Mouse (Mus musculus) kidney, postnatal 4 days (tissue): Measurements from ENCODE around the gene Ess2.

Source experiments
- DNase-seq, 2 experiments: peaks; one replicate each; pipeline ENCODE4 v3.0.0; 2021; ENCODE audit warnings: mixed read lengths in 2 of 2

Gene Ess2

GRCm38 (mm10) chr16:17921325-17922162 is 10.4 kb upstream of the Ess2 start:
- DNase-seq: peak; percentile 98 to 99

GRCm38 (mm10) chr16:17920586-17920985 is 9.4 kb upstream of the Ess2 start:
- DNase-seq: peak in 1 of 2 experiments; percentile 21

- peak; percentile 34 to 49 for DNase-seq
Measured at GRCm38 (mm10) chr16:17914307-17915249, 3.4 kb upstream of the Ess2 start, which contains the start of gene Gsc2. TSS of gene Gsc2 (minus strand) at chr16:17915059.

- no peak for DNase-seq
Measured at GRCm38 (mm10) chr16:17898462-17898861, 12.7 kb downstream of the Ess2 start, which contains the start of the genes Dgcr2 and Tssk2. TSS of gene Dgcr2 (minus strand) at chr16:17898562. TSS of gene Tssk2 (plus strand) at chr16:17898637.

- DNase-seq: no peak
Measured at GRCm38 (mm10) chr16:17896091-17896490, 15.1 kb downstream of the Ess2 start.

- DNase-seq: no peak
Measured at GRCm38 (mm10) chr16:17893923-17894322, 17.2 kb downstream of the Ess2 start, which contains the start of gene Tssk1. TSS of gene Tssk1 (plus strand) at chr16:17894223.

- DNase-seq: peak; percentile 24 to 41
Measured at GRCm38 (mm10) chr16:17892606-17893005, 18.5 kb downstream of the Ess2 start.

GRCm38 (mm10) chr16:17891567-17891959 is 19.6 kb downstream of the Ess2 start, which contains the start of gene Gm20518:
TSS of gene Gm20518 (minus strand) at chr16:17891671.
- peak; percentile 100 for DNase-seq

GRCm38 (mm10) chr16:17890917-17891566 is 20.1 kb downstream of the Ess2 start:
- DNase-seq: peak; percentile 83 to 90

- no peak for DNase-seq
Measured at GRCm38 (mm10) chr16:17890342-17890727, 20.8 kb downstream of the Ess2 start.

- DNase-seq: no peak
Measured at GRCm38 (mm10) chr16:17889689-17890341, 21.3 kb downstream of the Ess2 start.

- DNase-seq: no peak
Measured at GRCm38 (mm10) chr16:17884116-17884515, 27.0 kb downstream of the Ess2 start.

GRCm38 (mm10) chr16:17882196-17882595 is 29.0 kb downstream of the Ess2 start:
- DNase-seq: no peak

GRCm38 (mm10) chr16:17879571-17879970 is 31.6 kb downstream of the Ess2 start:
- DNase-seq: no peak

- DNase-seq: no peak
Measured at GRCm38 (mm10) chr16:17876096-17876495, 35.1 kb downstream of the Ess2 start.

- no peak for DNase-seq
Measured at GRCm38 (mm10) chr16:17875174-17875573, 36.0 kb downstream of the Ess2 start.

GRCm38 (mm10) chr16:17872995-17873394 is 38.2 kb downstream of the Ess2 start:
- no peak for DNase-seq

GRCm38 (mm10) chr16:17871248-17871647 is 39.9 kb downstream of the Ess2 start:
- DNase-seq: no peak

- peak in 1 of 2 experiments; percentile 9 for DNase-seq
Measured at GRCm38 (mm10) chr16:17865770-17866169, 45.4 kb downstream of the Ess2 start.

GRCm38 (mm10) chr16:17865293-17865692 is 45.9 kb downstream of the Ess2 start:
- no peak for DNase-seq

GRCm38 (mm10) chr16:17858592-17858991 is 52.6 kb downstream of the Ess2 start:
- DNase-seq: peak; percentile 51 to 60

- DNase-seq: no peak
Measured at GRCm38 (mm10) chr16:17857157-17857556, 54.0 kb downstream of the Ess2 start.
